Mouse (Mus musculus) C2C12 (cell line): Measurements from ENCODE around the gene Atp1b2. TPM values are rescaled to one million over a fixed set of nuclear protein-coding genes. Genes with fewer than 3 reads are reported as not detected.

Experiments used
- H3K27me3 ChIP-seq: one replicate; pipeline ENCODE4 v1.6.1; 2011; ENCODE audit not compliant: control insufficient read depth, insufficient read depth, insufficient read length
- H3K36me3 ChIP-seq: one replicate; pipeline ENCODE4 v1.6.1; 2011; ENCODE audit not compliant: control insufficient read depth, insufficient read depth
- H3K4me3 ChIP-seq: one replicate; pipeline ENCODE4 v1.5.1; 2011; ENCODE audit warnings: mild to moderate bottlenecking, control low read depth; ENCODE audit not compliant: poor library complexity, insufficient read depth, severe bottlenecking
- H3K79me2 ChIP-seq: one replicate; pipeline ENCODE4 v1.6.1; 2011; ENCODE audit not compliant: control insufficient read depth, insufficient read depth
- H3K79me3 ChIP-seq: one replicate; pipeline ENCODE4 v1.6.1; 2011; ENCODE audit warnings: low read depth, control low read depth
- H3ac ChIP-seq: one replicate; pipeline ENCODE3; 2011; ENCODE audit warnings: low read depth; ENCODE audit not compliant: control insufficient read depth, insufficient read length
- CEBPB ChIP-seq: IDR thresholded peaks from one replicate; pipeline ENCODE4 v1.6.1; 2011; ENCODE audit warnings: low read depth, mild to moderate bottlenecking, control low read depth, moderate library complexity
- CTCF ChIP-seq: IDR thresholded peaks from one replicate; pipeline ENCODE4 v1.5.1; 2011; ENCODE audit not compliant: control insufficient read depth, insufficient read depth, insufficient read length
- FOSL1 ChIP-seq: IDR thresholded peaks from one replicate; pipeline ENCODE4 v1.8.0; 2011; ENCODE audit warnings: mild to moderate bottlenecking, low read length; ENCODE audit not compliant: poor library complexity, insufficient read depth, severe bottlenecking
- MAX ChIP-seq: IDR thresholded peaks from one replicate; pipeline ENCODE4 v1.6.1; 2011; ENCODE audit warnings: mild to moderate bottlenecking, control low read depth
- MYOD1 ChIP-seq: IDR thresholded peaks from one replicate; pipeline ENCODE4 v1.6.1; 2011; ENCODE audit warnings: low read depth; ENCODE audit not compliant: control insufficient read depth, insufficient read length
- MYOG ChIP-seq: IDR thresholded peaks from one replicate; pipeline ENCODE4 v1.6.1; 2011; ENCODE audit not compliant: control insufficient read depth, insufficient read length; ENCODE audit errors: extremely low read depth
- USF1 ChIP-seq: IDR thresholded peaks from one replicate; pipeline ENCODE4 v1.6.1; 2011; ENCODE audit warnings: low read depth, mild to moderate bottlenecking, control low read depth, moderate library complexity
- polyA plus RNA-seq: library from polyadenylated mRNA; unstranded; fragments of >200 nt; fragmentation: generic; extraction: Trizol; gene quantifications from one replicate; pipeline ENCODE4 v1.2.1, GENCODE M21; 2012; ENCODE audit warnings: missing spikeins

The Atp1b2 gene
- polyA plus RNA-seq, 1 experiment: 0.20 TPM

DNA sequence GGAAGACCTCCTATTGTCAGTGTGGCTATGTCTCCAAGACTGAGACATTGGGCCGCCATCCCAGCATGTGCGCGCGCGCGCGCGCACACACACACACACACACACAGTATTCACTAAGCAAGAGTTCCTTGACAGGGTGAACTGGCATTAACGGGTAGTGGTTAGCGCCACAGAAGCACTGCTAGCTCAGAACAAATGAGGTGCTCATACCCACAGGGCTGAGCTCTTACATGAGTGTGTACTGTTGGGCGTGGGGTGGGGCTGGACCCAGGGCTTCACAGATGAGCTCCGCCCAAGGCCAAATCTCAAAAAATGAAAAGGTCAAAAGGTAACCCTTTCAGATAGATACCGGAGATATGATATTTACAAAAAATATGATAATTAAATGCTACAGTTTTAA lies 20.8 kb downstream of the Atp1b2 start:
- no peak overlapping the region for H3K4me3 ChIP-seq
- H3ac ChIP-seq: no peak overlapping the region
- peaks cover 76% of the 10 kb centered on the region for H3K79me2 ChIP-seq
- H3K27me3 ChIP-seq: no peaks in the 10 kb centered on the region
- TF ChIP-seq CTCF (no peak), MYOD1 (no peak), MAX (no peak), USF1 (no peak), FOSL1 (no peak), CEBPB (no peak), MYOG (no peak)
- peaks cover 64% of the 10 kb centered on the region for H3K79me3 ChIP-seq
- peaks cover 80% of the 10 kb centered on the region for H3K36me3 ChIP-seq

DNA sequence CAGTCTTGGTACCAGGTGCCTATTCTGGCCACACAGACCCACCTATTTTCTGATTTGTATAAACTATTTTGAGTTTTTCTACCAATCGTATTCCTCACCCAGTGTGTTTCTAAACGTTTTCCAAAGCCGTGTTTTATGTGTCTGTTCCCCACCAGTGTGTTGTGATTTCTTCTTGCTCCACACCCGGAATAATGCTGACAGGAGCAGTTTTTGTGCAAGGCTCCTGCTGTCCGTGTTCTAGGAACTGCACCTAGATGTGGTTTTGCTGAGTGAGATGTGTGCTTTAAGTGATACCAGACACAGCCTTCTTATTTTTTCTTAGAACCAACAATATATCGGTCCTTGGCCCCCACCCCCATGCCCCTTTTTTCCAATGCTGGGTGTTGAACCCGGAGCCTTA lies 21.7 kb downstream of the Atp1b2 start:
- Histone ChIP-seq H3K79me3 (peaks cover 64% of the 10 kb centered on the region), H3K27me3 (no peaks in the 10 kb centered on the region), H3K79me2 (peaks cover 76% of the 10 kb centered on the region), H3ac (no peak overlapping the region), H3K36me3 (peaks cover 70% of the 10 kb centered on the region), H3K4me3 (no peak overlapping the region)
- TF ChIP-seq FOSL1 (no peak), MAX (no peak), MYOD1 (no peak), CTCF (no peak), CEBPB (no peak), USF1 (no peak), MYOG (no peak)

- Histone ChIP-seq H3K4me3 (peak overlapping the region; percentile 98), H3K36me3 (peaks cover 56% of the 10 kb centered on the region), H3K79me2 (peaks cover 89% of the 10 kb centered on the region), H3ac (no peak overlapping the region), H3K27me3 (no peaks in the 10 kb centered on the region), H3K79me3 (peaks cover 79% of the 10 kb centered on the region)
- TF ChIP-seq MAX (no peak), CEBPB (no peak), FOSL1 (no peak), MYOD1 (no peak), MYOG (no peak), USF1 (no peak), CTCF (no peak)
Measured at GRCm38 (mm10) chr11:69582230-69582805, 23.4 kb downstream of the Atp1b2 start.

- H3ac ChIP-seq: peak overlapping the region; percentile 44
- H3K79me2 ChIP-seq: peaks cover 89% of the 10 kb centered on the region
- no peaks in the 10 kb centered on the region for H3K27me3 ChIP-seq
- no peak for TF ChIP-seq USF1
- TF ChIP-seq FOSL1: no peak
- no peak for TF ChIP-seq MYOG
- TF ChIP-seq MAX: no peak
- no peak for TF ChIP-seq CEBPB
- no peak for TF ChIP-seq MYOD1
- TF ChIP-seq CTCF: no peak
- H3K4me3 ChIP-seq: peak overlapping the region; percentile 98
- H3K79me3 ChIP-seq: peaks cover 84% of the 10 kb centered on the region
- peaks cover 57% of the 10 kb centered on the region for H3K36me3 ChIP-seq
Measured at GRCm38 (mm10) chr11:69581814-69582213, 23.9 kb downstream of the Atp1b2 start.

- Histone ChIP-seq H3K27me3 (no peaks in the 10 kb centered on the region), H3ac (peak overlapping the region; percentile 64), H3K79me2 (peaks cover 89% of the 10 kb centered on the region), H3K36me3 (peaks cover 51% of the 10 kb centered on the region), H3K4me3 (peak overlapping the region; percentile 98), H3K79me3 (peaks cover 79% of the 10 kb centered on the region)
- peak; percentile 17 for TF ChIP-seq MAX
- TF ChIP-seq CTCF: no peak
- peak; percentile 30 for TF ChIP-seq CEBPB
Measured at GRCm38 (mm10) chr11:69581147-69581688, 24.5 kb downstream of the Atp1b2 start.

- peak overlapping the region; percentile 98 for H3K4me3 ChIP-seq
- TF ChIP-seq MAX: no peak
- TF ChIP-seq CEBPB: no peak
- TF ChIP-seq CTCF: no peak
- no peak for TF ChIP-seq MYOD1
- no peak for TF ChIP-seq FOSL1
- no peak for TF ChIP-seq USF1
- TF ChIP-seq MYOG: no peak
Measured at GRCm38 (mm10) chr11:69580572-69581146, 25.1 kb downstream of the Atp1b2 start.

More at GRCm38 (mm10) chr11:69580572-69581146, 25.1 kb downstream of the Atp1b2 start:
- Histone ChIP-seq H3K27me3 (no peaks in the 10 kb centered on the region), H3K79me2 (peaks cover 89% of the 10 kb centered on the region), H3ac (peak overlapping the region; percentile 64), H3K79me3 (peaks cover 76% of the 10 kb centered on the region), H3K36me3 (peaks cover 50% of the 10 kb centered on the region)
